In the genomic region with DNA sequence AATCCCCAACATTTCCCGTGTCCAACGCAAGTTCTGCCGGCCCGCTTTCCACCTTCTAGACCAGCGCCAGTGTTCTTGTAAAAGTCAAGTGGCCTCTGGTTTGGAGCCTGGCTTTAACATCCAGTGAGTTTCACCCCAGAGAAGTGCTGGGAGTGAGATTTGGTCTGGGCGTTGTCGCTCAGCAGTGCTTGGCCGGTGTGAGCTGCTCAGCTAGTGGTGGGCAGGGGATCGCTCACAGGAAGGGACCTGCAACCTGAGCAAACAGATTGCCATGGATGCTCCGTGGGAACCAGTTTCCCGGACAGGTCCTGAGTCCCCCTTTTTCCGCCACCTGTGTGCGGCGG, we compare ENCODE assay signal across 9 mouse cellular contexts. TPM values are rescaled to one million over a fixed set of nuclear protein-coding genes. Genes with fewer than 3 reads are reported as not detected.
DNase-seq lines count a peak whose midpoint lies in the region; ATAC-seq and TF ChIP-seq lines count a peak whose summit lies in the region.
"Had no signal": no experiment of that assay in that cellular context is flagged by ENCODE, and none has a peak within 500 bp of the region (broad histone marks: within the 10 kb centered on the region; RNA-seq: fewer than 3 reads in every experiment).

No protein-coding gene starts in this region.

- no peaks in the 10 kb centered on the region for H3K27me3 ChIP-seq in kidney, adult 2 months (replicated peaks; ENCODE audit: control insufficient read depth, insufficient read depth, low read length)
- H3K27me3 ChIP-seq in limb, embryonic 11.5 days (ENCODE audit: control insufficient read depth, insufficient read depth, low read length): no peaks in the 10 kb centered on the region

- peak overlapping the region; percentile 30; the same call in 1 of the 2 replicates for H3K9ac ChIP-seq in limb, embryonic 11.5 days (ENCODE audit: low read length)

- H3K4me3 ChIP-seq in kidney, adult 2 months (ENCODE audit: insufficient read depth, low read depth, low read length): peak overlapping the region; percentile 57; the same call in 1 of the 2 replicates
- peak overlapping the region; percentile 44 for H3K4me3 ChIP-seq in embryonic fibroblast, embryonic 13.5 days (ENCODE audit: insufficient read depth, low read length)
- peak overlapping the region; percentile 63 for H3K4me3 ChIP-seq in limb, embryonic 11.5 days (ENCODE audit: low read depth, low read length)

- no peak for DNase-seq in kidney, adult 2 months
- no peak for DNase-seq in kidney, adult 9 months
- no peak for DNase-seq in limb, embryonic 11.5 days (ENCODE audit: low spot score)
- DNase-seq in neural tube, embryonic 10.5 days (ENCODE audit: extremely low spot score, low spot score): peak; percentile 78
- no peak for DNase-seq in cerebellum, adult 18-20 months
- DNase-seq in right cerebral cortex, postnatal 25 days: no peak
- no peak for DNase-seq in cerebellum, postnatal 25 days

- no peak for TF ChIP-seq CTCF in kidney, adult 2 months (conservative IDR thresholded peaks at IDR 0.05; ENCODE audit: insufficient read depth, insufficient read length, low read depth, low read length)
- TF ChIP-seq CTCF in embryonic fibroblast, embryonic 13.5 days (IDR thresholded peaks at IDR 0.05; ENCODE audit: borderline replicate concordance, insufficient read depth, low read length): no peak

- no peak for TF ChIP-seq POLR2A in kidney, adult 2 months (IDR thresholded peaks at IDR 0.05; ENCODE audit: low read depth, low read length)
- TF ChIP-seq POLR2A in embryonic fibroblast, embryonic 13.5 days (IDR thresholded peaks at IDR 0.05; ENCODE audit: low read depth, low read length): no peak

- no peaks in the 10 kb centered on the region for H3K36me3 ChIP-seq in kidney, adult 2 months (ENCODE audit: control insufficient read depth, insufficient read depth, low read length)
- no peaks in the 10 kb centered on the region for H3K36me3 ChIP-seq in limb, embryonic 11.5 days (ENCODE audit: control insufficient read depth, insufficient read depth, low read length)

- H3K9me3 ChIP-seq in limb, embryonic 11.5 days (ENCODE audit: control insufficient read depth, low read length): no peaks in the 10 kb centered on the region

- H3K4me1 ChIP-seq in kidney, adult 2 months (ENCODE audit: control insufficient read depth, insufficient read depth, low read length): no peaks in the 10 kb centered on the region; the same call in 1 of the 2 replicates
- H3K4me1 ChIP-seq in embryonic fibroblast, embryonic 13.5 days (ENCODE audit: control insufficient read depth, insufficient read depth, low read length): no peaks in the 10 kb centered on the region; the same call in 1 of the 2 replicates
- 0 out of 2 replicates have a peak, but pooled peaks cover 2% of the 10 kb centered on the region for H3K4me1 ChIP-seq in limb, embryonic 11.5 days (ENCODE audit: control insufficient read depth, insufficient read depth, low read length)

- no peak overlapping the region for H3K27ac ChIP-seq in kidney, adult 2 months (ENCODE audit: insufficient read depth, low read depth, low read length)
- no peak overlapping the region for H3K27ac ChIP-seq in embryonic fibroblast, embryonic 13.5 days (ENCODE audit: insufficient read depth, low read length)
- no peak overlapping the region for H3K27ac ChIP-seq in limb, embryonic 11.5 days (replicated peaks; ENCODE audit: low read depth, low read length)

- WGBS in kidney, adult 2 months: 6% methylated on average over 14 of the region's 14 CpGs
- WGBS in limb, embryonic 11.5 days: under 1% methylated on average over 12 of the region's 14 CpGs

- peak; percentile 55; the same call in 1 of the 2 replicates for ATAC-seq in limb, embryonic 11.5 days (ENCODE audit: insufficient number of reproducible peaks, low FRiP score, low TSS enrichment, low read depth)

- peak overlapping the region; percentile 91 for H3K4me2 ChIP-seq in limb, embryonic 11.5 days (ENCODE audit: low read depth, severe bottlenecking)

RNA-seq across cellular contexts. Expression of a gene that starts 0.4 kb away (rescaled TPM):
- polyA plus RNA-seq in kidney, adult 2 months (2012; rRNA removed): 10.9 and 12.0 TPM in 2 replicates
- 1.0 and 2.2 TPM in 2 replicates for polyA plus RNA-seq in embryonic fibroblast, embryonic 13.5 days (2011; ENCODE audit: insufficient read length, low read depth, missing spikeins)
- polyA plus RNA-seq in limb, embryonic 11.5 days (2014; fragmentation: Nextera tagmentation; extraction: Ambion mirVana): 7.4 and 7.6 TPM in 2 replicates
- polyA plus RNA-seq: Patski had no signal
